Mouse (Mus musculus) lung, postnatal 14 days (tissue): ENCODE measurements around the gene Manea.
A peak's percentile ranks its signal among the peaks of the same experiment; 100 is the strongest.
"Not testable (repeated sequence)": the region's sequence is repeated elsewhere in the genome, so short reads cannot be mapped to it uniquely, and the experiment has no call there.

ENCODE experiments used
- DNase-seq: peaks from one replicate; pipeline ENCODE4 v3.0.0; 2021

The Manea gene

GRCm38 (mm10) chr4:26346443-26347106, at the start of gene Manea:
TSS of gene Manea (minus strand) at chr4:26346891.
- peak; percentile 95 for DNase-seq

DNA sequence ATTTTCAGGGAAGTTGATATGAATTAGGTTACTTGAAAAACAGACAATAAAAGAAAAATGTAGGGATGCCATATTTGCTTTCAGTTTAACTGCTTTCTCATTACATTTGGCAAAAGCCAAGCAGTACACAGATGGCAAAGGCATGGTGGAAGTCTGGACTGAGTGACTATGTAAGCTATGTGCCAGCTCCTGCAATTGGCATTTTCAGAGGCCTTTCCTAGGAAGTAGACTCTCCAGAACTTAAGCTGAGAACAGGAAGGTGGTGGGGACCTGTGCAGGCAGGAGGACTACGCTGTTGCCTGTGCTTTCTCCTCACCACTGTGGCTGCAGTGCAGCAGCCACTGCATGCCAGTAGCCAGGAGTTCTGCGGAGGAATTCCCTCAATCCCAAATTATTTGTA, 7.9 kb upstream of the Manea start:
- no peak for DNase-seq

DNA sequence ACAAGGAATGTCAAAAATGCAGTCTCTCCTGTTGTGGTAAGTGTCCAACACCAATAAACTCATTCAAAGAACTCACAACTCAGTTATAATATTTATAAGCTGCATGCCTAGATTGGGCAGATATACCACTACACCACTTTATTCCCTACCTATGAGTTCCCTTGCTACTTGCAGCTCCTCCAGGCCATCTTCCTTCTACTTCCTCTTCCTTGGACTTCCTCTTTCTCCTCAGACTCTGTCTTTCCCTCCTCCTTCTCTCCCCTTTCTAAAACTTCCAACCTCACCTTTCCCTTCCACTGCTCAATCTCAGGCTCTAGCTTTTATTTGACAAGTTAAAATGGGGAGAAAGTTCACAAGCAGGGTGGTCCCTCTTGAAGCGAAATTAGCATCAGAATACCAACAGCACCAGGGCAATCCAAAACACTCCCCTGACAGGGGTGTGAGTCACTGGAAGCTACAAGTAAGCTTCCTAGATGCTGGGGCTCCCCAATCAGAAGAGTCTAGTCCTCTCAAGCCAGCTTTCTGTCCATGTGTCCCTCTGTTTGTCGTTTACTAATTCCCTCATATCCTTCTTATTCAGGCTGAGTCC, 7.0 kb upstream of the Manea start:
- DNase-seq = no peak

GRCm38 (mm10) chr4:26347239-26347638, 548 bp upstream of the Manea start:
- DNase-seq = no peak

- no peak for DNase-seq
These were observed 799 bp downstream of the Manea start for GRCm38 (mm10) chr4:26345741-26346442.

- no peak for DNase-seq
These were observed 1.6 kb downstream of the Manea start for GRCm38 (mm10) chr4:26345080-26345479.

DNA sequence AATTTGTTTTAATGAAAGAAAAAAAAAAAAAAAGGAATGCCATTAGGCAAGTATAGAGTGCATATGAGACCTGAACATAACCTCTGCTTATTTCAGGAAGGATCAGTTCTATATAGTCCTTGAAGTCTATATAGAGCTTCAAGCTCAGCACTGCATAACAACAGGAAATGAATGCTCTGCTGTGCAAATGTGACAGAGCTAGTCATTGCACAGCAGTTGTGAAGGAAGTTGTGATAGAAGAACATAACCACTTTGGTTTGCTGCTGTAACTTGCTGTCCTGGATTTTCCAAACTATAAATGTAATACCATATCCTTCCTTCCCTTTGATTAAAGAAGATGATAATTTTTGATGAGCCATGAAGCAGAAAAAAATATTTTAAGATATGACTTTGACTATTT, 4.3 kb downstream of the Manea start:
- no peak for DNase-seq

DNA sequence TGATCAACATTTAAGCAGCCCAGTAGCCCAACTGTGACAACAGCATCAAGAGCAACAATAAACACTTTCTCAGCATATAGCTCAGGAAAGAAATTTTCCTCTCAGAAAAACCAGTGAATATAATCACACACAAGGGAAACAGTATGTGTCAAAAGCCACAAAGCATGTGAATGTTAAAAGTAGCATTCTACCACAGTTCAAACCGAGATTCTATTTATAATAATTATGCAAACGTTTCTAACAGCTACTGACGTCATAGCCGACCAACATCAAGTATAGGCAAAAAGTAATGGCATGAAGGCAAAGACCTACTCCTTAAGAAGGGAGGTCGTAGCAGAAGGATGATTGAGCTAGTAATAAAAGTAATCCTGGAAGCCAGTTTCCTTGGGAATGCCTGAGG, 8.1 kb downstream of the Manea start:
- no peak for DNase-seq

DNA sequence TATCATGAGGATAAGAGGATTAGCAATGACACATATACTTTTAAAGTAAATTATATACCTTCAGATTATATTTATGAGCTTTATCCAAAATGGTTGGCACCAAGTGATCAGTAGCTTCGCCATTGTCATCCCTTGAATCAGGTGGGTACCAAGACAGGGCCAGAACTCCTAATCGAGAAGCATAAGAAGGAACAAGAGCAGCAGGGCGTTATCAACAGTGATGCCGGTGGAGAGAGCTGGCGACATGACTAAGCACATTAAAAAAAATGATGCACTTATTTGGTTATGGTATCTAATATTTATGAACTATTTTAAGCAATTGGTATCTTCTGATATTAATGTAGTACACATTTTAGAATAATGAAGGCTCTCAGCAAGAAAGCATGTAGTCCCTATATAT, 10.1 kb downstream of the Manea start:
- DNase-seq = no peak

GRCm38 (mm10) chr4:26304731-26305130, 42.0 kb downstream of the Manea start:
- not testable (repeated sequence) for DNase-seq

DNA sequence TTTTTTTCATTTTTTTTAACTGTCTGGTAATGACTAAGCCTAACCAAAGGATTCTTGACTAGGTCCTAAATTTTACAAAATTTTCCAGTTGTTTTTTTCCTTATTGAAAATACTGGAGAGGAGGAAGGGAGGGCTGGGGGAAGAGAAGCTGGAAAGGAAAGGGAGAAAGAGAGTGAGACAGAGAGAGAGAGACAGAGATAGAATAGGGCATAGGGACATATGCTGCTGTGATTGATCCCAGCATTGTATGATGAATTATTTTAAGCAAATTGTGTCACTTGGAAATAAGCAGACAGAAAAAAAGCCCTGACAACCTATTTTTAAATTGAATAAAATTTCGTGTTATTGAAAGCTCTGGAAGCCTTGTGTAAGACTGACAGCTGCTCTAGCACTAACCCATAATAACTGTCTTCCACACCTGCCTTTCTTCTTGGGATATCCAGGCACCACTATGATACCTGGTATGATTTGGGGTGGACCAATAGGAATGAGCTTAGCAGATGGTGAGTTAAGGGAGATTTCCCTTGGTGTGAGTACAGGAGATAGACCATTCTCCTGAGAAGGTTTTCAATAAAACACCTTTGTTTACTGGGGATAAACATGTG, 69.5 kb downstream of the Manea start:
- no peak for DNase-seq

DNA sequence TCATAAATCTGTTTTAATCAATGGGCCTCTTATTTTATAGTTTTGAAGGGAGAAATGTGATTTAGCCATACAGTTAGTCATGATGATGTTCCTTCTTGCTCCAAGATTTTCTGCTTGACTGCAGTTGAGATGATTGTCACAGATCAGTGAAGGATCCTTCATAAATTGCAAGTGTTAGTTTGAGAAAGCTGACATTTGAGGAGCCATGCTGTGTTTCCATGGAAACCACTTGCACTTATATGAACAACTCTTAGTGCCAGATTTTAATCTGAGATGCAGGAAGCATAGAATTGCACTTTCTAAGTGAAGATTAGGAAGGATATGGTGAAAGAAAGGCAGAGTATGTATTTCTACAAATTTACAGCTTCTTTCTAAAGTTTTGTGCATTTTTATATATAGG, 70.4 kb downstream of the Manea start:
- DNase-seq = no peak

DNA sequence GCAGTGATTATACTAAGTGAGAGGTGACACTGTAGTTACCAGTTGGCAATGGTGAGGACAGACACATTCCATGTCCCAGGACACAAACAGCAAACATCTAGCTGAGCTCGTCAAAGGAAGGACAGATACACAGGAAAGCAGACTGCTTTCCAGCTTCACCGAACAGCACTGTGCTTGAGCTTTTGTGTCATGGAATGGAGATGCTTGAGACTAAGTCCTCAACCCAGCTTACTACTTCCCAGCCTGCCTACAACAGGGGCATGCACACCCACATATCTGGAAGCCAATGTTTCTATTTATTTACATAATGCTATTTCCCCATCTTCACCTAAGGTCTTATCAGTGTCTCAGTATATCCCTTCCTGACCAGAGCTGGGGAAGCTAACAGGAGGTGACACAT, 70.9 kb downstream of the Manea start:
- no peak for DNase-seq
